Mouse (Mus musculus) liver, postnatal 0 days (tissue): Measurements from ENCODE around the gene Tfcp2l1. TPM values are rescaled to one million over a fixed set of nuclear protein-coding genes. Genes with fewer than 3 reads are reported as not detected.

Experiments used
- ATAC-seq: fragments of 200-750 bp; cut with Nextera tagmentation; 2 replicates; pipeline ENCODE4 v1.8.0; 2017; ENCODE audit warnings: mild to moderate bottlenecking, moderate library complexity
- DNase-seq: peaks from one replicate; pipeline ENCODE4 v3.0.0-alpha.2; 2016
- H3K27ac ChIP-seq: fragments of 300-500 bp; sonication (generic); 2 replicates; pipeline ENCODE4 v1.5.1; 2014; ENCODE audit warnings: antibody characterized with exemption, moderate library complexity, mild to moderate bottlenecking, low read depth
- H3K27me3 ChIP-seq: fragments of 300-500 bp; sonication (generic); 2 replicates; pipeline ENCODE4 v1.6.1; 2014; ENCODE audit warnings: low read length, control low read depth, mixed read lengths; ENCODE audit not compliant: insufficient read depth
- H3K36me3 ChIP-seq: fragments of 300-500 bp; sonication (generic); replicated peaks from 2 replicates; pipeline ENCODE4 v1.6.1; 2014; ENCODE audit warnings: mild to moderate bottlenecking, control low read depth, low read length, moderate library complexity, mixed read lengths; ENCODE audit not compliant: insufficient read depth
- H3K4me1 ChIP-seq: fragments of 300-500 bp; sonication (generic); 2 replicates; pipeline ENCODE4 v1.6.1; 2014; ENCODE audit warnings: antibody characterized with exemption, mild to moderate bottlenecking, control low read depth; ENCODE audit not compliant: insufficient read depth
- H3K4me2 ChIP-seq: fragments of 300-500 bp; sonication (generic); 2 replicates; pipeline ENCODE4 v1.6.1; 2014; ENCODE audit warnings: low read depth, mild to moderate bottlenecking, low read length, moderate library complexity, mixed read lengths
- H3K4me3 ChIP-seq: fragments of 300-500 bp; sonication (generic); 2 replicates; pipeline ENCODE4 v1.5.1; 2014; ENCODE audit warnings: low read depth, low read length
- H3K9ac ChIP-seq: fragments of 300-500 bp; sonication (generic); replicated peaks from 2 replicates; pipeline ENCODE4 v1.6.1; 2014; ENCODE audit warnings: mild to moderate bottlenecking, moderate library complexity
- H3K9me3 ChIP-seq: fragments of 300-500 bp; sonication (generic); 2 replicates; pipeline ENCODE4 v1.6.1; 2016; ENCODE audit warnings: mild to moderate bottlenecking, control low read depth, low read length, mixed read lengths
- CTCF ChIP-seq: sonication (generic); IDR thresholded peaks from 2 replicates; pipeline ENCODE4 v1.5.1; 2016; ENCODE audit warnings: antibody characterized with exemption, low read depth
- EP300 ChIP-seq: IDR thresholded peaks from 2 replicates; pipeline ENCODE4 v1.6.1; 2016; ENCODE audit warnings: antibody characterized with exemption, low read depth, mild to moderate bottlenecking
- WGBS: fragments of 180-500 bp; shearing (Covaris S2); extraction: QIAGEN DNeasy Blood & Tissue Kit; methylation state at CpG from one replicate; pipeline ENCODE4 v1.1.7; 2014; ENCODE audit not compliant: insufficient replicate concordance; 5-methylcytosine and 5-hydroxymethylcytosine counted together
- polyA plus RNA-seq: library from polyadenylated mRNA; unstranded; fragments of >200 nt; fragmentation: Nextera tagmentation; extraction: Ambion mirVana; gene quantifications from 2 replicates; pipeline ENCODE4 v1.2.1, GENCODE M21; 2015

The Tfcp2l1 gene
- polyA plus RNA-seq, 1 experiment from 2014 or later, result 0.96 TPM

- H3K27me3 ChIP-seq, result peaks cover 9% of the 10 kb centered on the region
- 55% methylated on average over 2 of the region's 2 CpGs for WGBS
- H3K36me3 ChIP-seq, result no peaks in the 10 kb centered on the region
- DNase-seq, result no peak
- H3K9me3 ChIP-seq, result no peaks in the 10 kb centered on the region
- no peak overlapping the region for H3K4me3 ChIP-seq
- H3K9ac ChIP-seq, result no peak overlapping the region
- H3K27ac ChIP-seq, result no peak overlapping the region
- H3K4me2 ChIP-seq, result no peak overlapping the region
- H3K4me1 ChIP-seq, result peaks cover 5% of the 10 kb centered on the region; the same call in 1 of the 2 replicates
- ATAC-seq, result no peak
- TF ChIP-seq EP300, result no peak
- TF ChIP-seq CTCF, result no peak
Observed at GRCm38 (mm10) chr1:118625921-118626320, 1.8 kb upstream of the Tfcp2l1 start.

- no peak for ATAC-seq
- peaks cover 5% of the 10 kb centered on the region; the same call in 1 of the 2 replicates for H3K4me1 ChIP-seq
- H3K27me3 ChIP-seq, result peaks cover 9% of the 10 kb centered on the region
- TF ChIP-seq EP300, result no peak
- no peak for TF ChIP-seq CTCF
- H3K4me3 ChIP-seq, result no peak overlapping the region
- H3K36me3 ChIP-seq, result no peaks in the 10 kb centered on the region
- H3K9ac ChIP-seq, result no peak overlapping the region
- H3K9me3 ChIP-seq, result no peaks in the 10 kb centered on the region
- no peak overlapping the region for H3K27ac ChIP-seq
- 77% methylated on average over 2 of the region's 2 CpGs for WGBS
- no peak for DNase-seq
- no peak overlapping the region for H3K4me2 ChIP-seq
Observed at GRCm38 (mm10) chr1:118626452-118626851, 1.3 kb upstream of the Tfcp2l1 start.

GRCm38 (mm10) chr1:118633415-118633980 is 5.8 kb downstream of the Tfcp2l1 start:
- Histone ChIP-seq H3K4me2 (no peak overlapping the region), H3K27ac (no peak overlapping the region), H3K9ac (no peak overlapping the region), H3K4me3 (no peak overlapping the region), H3K27me3 (no peaks in the 10 kb centered on the region; the same call in 1 of the 2 replicates), H3K4me1 (no peaks in the 10 kb centered on the region), H3K9me3 (no peaks in the 10 kb centered on the region), H3K36me3 (no peaks in the 10 kb centered on the region)
- DNase-seq, result no peak
- ATAC-seq, result no peak
- 62% methylated on average over 4 of the region's 4 CpGs for WGBS
- TF ChIP-seq EP300, result no peak
- no peak for TF ChIP-seq CTCF

GRCm38 (mm10) chr1:118642296-118642999 is 14.7 kb downstream of the Tfcp2l1 start:
- Histone ChIP-seq H3K4me2 (no peak overlapping the region), H3K27me3 (no peaks in the 10 kb centered on the region), H3K27ac (no peak overlapping the region), H3K9me3 (no peaks in the 10 kb centered on the region), H3K4me1 (peaks cover 3% of the 10 kb centered on the region), H3K4me3 (no peak overlapping the region), H3K36me3 (no peaks in the 10 kb centered on the region), H3K9ac (no peak overlapping the region)
- TF ChIP-seq CTCF, result no peak
- TF ChIP-seq EP300, result no peak
- DNase-seq (no peak), ATAC-seq (no peak)
- 74% methylated on average over 2 of the region's 2 CpGs for WGBS

- H3K27me3 ChIP-seq, result no peaks in the 10 kb centered on the region
- WGBS, result 69% methylated on average over 9 of the region's 9 CpGs
- peaks cover 3% of the 10 kb centered on the region for H3K4me1 ChIP-seq
- ATAC-seq, result no peak
- TF ChIP-seq CTCF (no peak), EP300 (no peak)
- DNase-seq, result no peak
- H3K9ac ChIP-seq, result no peak overlapping the region
- H3K27ac ChIP-seq, result no peak overlapping the region
- no peak overlapping the region for H3K4me2 ChIP-seq
- no peaks in the 10 kb centered on the region for H3K36me3 ChIP-seq
- H3K9me3 ChIP-seq, result no peaks in the 10 kb centered on the region
- no peak overlapping the region for H3K4me3 ChIP-seq
Observed at GRCm38 (mm10) chr1:118643138-118643979, 15.6 kb downstream of the Tfcp2l1 start.

- no peak overlapping the region for H3K4me3 ChIP-seq
- ATAC-seq (no peak), DNase-seq (no peak)
- no peaks in the 10 kb centered on the region for H3K36me3 ChIP-seq
- TF ChIP-seq EP300, result no peak
- no peak for TF ChIP-seq CTCF
- 59% methylated on average over 4 of the region's 4 CpGs for WGBS
- no peaks in the 10 kb centered on the region for H3K9me3 ChIP-seq
- no peaks in the 10 kb centered on the region for H3K27me3 ChIP-seq
- H3K9ac ChIP-seq, result no peak overlapping the region
- H3K4me1 ChIP-seq, result peaks cover 3% of the 10 kb centered on the region
- H3K27ac ChIP-seq, result no peak overlapping the region
- H3K4me2 ChIP-seq, result no peak overlapping the region
Observed at GRCm38 (mm10) chr1:118645701-118646100, 18.0 kb downstream of the Tfcp2l1 start.
